Mouse (Mus musculus): Measurements from ENCODE around the gene Capn6. TPM values are rescaled to one million over a fixed set of nuclear protein-coding genes. Genes with fewer than 3 reads are reported as not detected.

Capn6 gene
- not detected in 3 replicates for total RNA-seq (2017)

DNA sequence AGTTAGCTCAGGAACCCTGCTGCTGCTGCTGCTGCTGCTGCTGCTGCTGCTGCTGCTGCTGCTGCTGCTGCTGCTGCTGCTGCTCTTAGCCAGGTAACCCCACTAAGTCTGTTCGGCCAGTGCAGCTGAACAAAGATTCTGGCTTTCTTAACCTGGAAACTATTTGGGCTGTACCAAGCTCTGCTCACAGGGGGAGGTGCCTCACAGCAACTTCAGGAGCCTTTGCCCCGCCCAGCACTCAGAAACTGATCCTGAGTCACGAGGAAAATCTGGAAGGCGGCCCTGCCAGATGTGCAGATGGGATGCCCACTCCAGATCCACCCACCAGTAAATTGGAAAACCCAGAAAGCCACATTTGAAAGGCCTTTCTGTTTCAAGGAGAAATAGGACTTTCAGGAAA, at the start of gene Capn6:
TSS of gene Capn6 (minus strand) at position 203 of the 400 bp plus-strand sequence.
- ATAC-seq (replicated peaks; ENCODE audit: insufficient number of reproducible peaks, low FRiP score, low TSS enrichment, poor library complexity, severe bottlenecking), result no peak

DNA sequence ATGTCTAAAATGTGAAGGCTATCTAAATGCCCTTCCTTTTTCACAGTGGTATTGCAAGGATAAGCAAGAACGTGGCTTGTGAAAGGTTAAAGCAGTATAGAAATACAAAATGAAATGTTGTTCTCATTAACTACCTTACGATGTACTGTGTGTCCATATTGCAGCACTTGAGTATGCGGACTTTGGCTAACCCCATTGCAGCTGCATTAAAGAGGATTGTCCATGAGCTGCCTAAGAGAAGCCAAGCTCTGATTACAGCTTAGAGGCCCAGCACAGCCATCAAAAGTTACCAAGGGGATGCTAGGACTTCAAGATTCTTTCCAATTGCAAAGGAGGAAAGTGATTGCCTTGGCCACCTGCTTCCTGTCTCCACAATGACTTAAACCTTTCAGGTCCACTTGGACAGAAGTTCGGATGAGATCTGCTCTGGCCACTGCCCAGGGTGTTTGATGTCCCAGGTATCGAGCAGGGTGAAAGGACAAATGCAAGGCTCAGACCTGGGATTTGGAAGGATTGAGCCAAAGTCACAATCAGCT, 40.0 kb upstream of the Capn6 start:
- ATAC-seq (replicated peaks; ENCODE audit: insufficient number of reproducible peaks, low FRiP score, low TSS enrichment, poor library complexity, severe bottlenecking), result no peak

DNA sequence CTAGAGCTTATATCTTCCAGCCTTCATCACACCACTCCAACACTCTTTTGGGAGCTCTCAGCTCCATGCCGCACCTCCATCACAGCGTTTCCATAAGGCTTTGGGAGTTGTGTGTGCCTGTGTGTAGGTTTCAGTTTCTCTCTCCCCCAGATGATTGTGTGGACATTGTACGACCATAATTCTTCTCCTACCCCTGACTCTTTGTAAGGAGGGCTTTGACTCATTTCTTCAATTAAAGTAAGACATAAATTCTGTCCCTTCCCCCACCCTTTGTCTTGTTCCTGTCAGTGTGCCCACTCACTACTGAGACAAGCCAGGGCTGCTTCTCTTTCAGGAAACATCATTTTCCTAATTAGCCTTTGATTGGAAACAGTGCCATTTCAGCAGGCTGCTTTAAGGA, 24.1 kb upstream of the Capn6 start:
- no peak for ATAC-seq (replicated peaks; ENCODE audit: insufficient number of reproducible peaks, low FRiP score, low TSS enrichment, poor library complexity, severe bottlenecking)

DNA sequence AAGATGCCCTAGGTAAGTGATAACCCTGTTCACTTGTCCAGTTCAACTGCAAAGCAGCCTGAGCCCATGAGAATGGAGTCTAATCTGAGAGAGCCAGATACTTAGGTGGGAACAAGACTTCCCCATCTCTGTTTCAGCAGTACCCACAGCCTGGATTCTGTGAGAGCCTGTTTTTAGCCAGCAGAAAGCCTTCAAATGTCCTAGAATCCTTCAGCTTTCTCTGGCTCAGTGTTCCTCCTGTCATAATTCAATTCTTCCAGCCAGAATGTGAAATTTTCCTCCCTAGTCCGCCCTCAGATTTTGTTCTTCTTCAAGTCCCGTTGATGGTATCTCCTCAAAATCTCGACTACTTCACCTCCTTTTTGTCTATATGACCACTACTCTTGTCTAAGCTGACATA, 22.8 kb upstream of the Capn6 start:
- ATAC-seq (replicated peaks; ENCODE audit: insufficient number of reproducible peaks, low FRiP score, low TSS enrichment, poor library complexity, severe bottlenecking), result no peak

DNA sequence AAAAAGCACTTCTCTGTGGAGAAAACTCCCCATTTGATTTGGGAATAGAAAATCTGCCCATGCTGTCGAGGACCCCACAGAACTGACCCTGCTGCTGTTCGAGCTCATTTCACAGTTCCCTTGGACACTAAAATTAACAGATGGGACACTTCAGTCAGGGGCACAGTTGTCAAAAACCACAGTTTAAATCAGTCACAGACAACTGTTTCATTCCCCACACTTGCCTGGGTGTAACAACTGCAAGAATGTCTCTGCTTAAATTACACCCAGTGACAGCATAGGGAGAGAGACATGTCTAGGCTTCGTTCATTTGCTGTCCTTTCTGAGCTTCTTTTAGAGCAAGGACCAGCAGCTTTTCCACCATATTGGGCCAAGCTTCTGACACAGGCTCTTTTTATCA, 19.4 kb upstream of the Capn6 start:
- ATAC-seq (replicated peaks; ENCODE audit: insufficient number of reproducible peaks, low FRiP score, low TSS enrichment, poor library complexity, severe bottlenecking), result no peak

DNA sequence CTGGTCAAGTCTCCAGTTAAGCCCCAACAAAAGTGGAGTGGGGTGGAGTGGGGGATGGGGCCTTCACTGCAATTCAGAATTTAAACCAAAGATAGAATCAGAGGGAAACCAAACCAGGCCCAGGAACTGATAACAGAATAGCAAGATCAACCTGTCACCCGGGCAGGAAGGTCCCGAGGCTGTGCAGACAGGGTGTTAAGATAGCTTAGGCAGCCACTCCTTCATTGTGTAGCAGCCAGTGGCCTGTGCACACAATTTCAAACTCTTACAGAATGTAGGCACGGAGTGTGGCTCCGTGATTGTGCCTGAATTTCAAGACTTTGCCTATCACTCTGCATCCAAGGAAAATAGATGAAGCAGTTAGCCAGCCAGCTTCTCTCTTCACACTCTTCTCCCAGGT, 693 bp downstream of the Capn6 start:
- no peak for ATAC-seq (replicated peaks; ENCODE audit: insufficient number of reproducible peaks, low FRiP score, low TSS enrichment, poor library complexity, severe bottlenecking)

DNA sequence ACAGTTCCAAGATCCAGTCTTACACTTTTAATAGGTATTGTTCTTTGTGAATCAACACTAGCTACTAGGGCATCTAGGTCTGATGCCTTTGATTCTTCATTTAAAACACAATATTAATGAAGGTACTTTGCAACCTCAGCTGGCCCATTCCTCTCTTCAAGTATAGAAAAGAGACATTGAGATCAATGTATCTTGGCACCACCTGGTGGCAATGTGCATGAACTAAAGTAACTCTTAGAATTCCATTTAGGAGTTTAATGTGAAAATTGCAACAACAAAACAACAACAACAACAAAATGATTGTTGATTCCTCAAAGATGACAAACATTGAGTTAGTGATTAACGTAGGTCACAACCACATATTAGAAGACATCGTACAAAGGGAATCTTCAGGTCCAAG, 8.3 kb downstream of the Capn6 start:
- ATAC-seq (replicated peaks; ENCODE audit: insufficient number of reproducible peaks, low FRiP score, low TSS enrichment, poor library complexity, severe bottlenecking), result no peak

DNA sequence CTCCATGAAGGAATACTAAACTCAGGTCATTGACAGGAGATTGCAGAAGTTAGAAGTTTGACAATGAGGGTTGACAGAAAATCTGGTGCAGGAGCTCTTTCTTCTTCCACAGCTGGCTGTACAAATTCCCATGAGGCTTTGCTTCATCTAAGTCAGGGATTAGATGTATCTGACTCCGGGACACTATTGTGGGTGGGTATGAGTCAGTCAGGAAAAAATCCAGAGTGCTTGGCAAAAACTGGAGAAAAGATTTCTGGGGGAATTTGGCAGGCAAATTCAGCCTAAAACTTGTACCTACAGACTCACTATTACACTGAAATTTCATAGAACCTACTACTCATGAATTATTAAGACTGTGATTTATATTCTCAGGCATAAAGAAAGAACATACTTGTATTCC, 11.3 kb downstream of the Capn6 start:
- ATAC-seq (replicated peaks; ENCODE audit: insufficient number of reproducible peaks, low FRiP score, low TSS enrichment, poor library complexity, severe bottlenecking), result no peak

DNA sequence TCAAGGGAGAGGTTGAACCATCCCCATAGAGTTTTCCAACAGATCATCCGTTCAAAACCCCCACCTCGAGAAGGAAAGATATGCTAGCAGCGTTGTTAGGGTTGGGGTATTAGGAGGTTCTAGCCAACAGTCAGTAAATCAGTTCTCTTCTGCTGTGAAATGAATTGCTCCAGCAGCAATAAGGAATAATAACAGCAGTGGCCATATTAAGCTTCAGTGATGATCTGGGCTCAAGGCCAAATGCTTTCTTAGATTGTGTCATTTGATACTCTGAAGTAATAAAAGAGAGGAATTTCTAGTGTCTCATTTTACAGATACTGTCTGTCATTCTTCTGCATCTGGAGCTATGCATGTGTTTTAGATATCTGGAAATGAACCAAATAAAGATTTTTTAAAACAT, 64.7 kb downstream of the Capn6 start:
- ATAC-seq (replicated peaks; ENCODE audit: insufficient number of reproducible peaks, low FRiP score, low TSS enrichment, poor library complexity, severe bottlenecking), result no peak

Other genes starting within 250 kb of the Capn6 start
- gene Dcx, start 105.9 kb upstream of the Capn6 start, total RNA-seq (2017), result under 0.01 TPM in 1 of 3 replicates, not detected in the others

Measured in monocyte, adult 5-6 weeks (primary cell).